ENCODE assay signal across 18 mouse cellular contexts in the genomic region with DNA sequence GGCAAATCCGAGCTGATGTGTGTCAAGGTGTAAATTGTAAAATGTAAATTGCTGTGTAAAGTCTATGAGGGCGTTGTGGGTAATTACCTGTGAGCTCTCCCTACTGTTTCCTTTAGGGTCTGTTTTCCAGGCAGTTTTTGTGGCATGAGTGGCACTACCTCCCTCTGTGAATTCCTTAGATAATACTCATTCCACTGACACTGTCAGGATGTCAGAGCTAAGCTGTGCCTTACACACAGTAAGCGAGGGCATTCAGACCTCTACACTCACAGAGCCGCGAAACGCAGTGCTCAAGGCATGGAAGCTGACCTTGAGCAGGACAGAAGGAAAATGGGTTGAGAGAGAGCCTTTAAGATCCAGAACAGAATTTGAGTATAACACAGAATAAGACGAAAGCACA.
"Had no signal": no experiment of that assay in that cellular context is flagged by ENCODE, and none has a peak within 500 bp of the region (broad histone marks: within the 10 kb centered on the region; RNA-seq: fewer than 3 reads in every experiment).

No protein-coding gene starts in this region.

- H3K27me3 ChIP-seq: midbrain, embryonic 12.5 days; neural tube, embryonic 13.5 days; neural tube, embryonic 15.5 days had no signal

- H3K36me3 ChIP-seq: midbrain, embryonic 10.5 days; midbrain, embryonic 12.5 days; neural tube, embryonic 13.5 days; neural tube, embryonic 15.5 days had no signal

- H3K4me1 ChIP-seq: midbrain, embryonic 10.5 days; midbrain, embryonic 12.5 days; neural tube, embryonic 13.5 days; neural tube, embryonic 15.5 days had no signal

- ATAC-seq: midbrain, embryonic 16.5 days had no signal

- DNase-seq: lung, adult 18-20 months; lung, embryonic 14.5 days; lung, postnatal 10 days; lung, postnatal 4 days; retina, postnatal 1 day; right cerebral cortex, adult 18-20 months; right cerebral cortex, postnatal 25 days; right cerebral cortex, postnatal 4 days; spleen, adult 18-20 months; thymus, adult 18-20 months; thymus, postnatal 14 days; thymus, postnatal 36 days had no signal

- H3K9me3 ChIP-seq: midbrain, embryonic 10.5 days; midbrain, embryonic 12.5 days; neural tube, embryonic 13.5 days; neural tube, embryonic 15.5 days had no signal

- H3K9ac ChIP-seq: lung, embryonic 14.5 days; midbrain, embryonic 12.5 days; neural tube, embryonic 13.5 days; neural tube, embryonic 15.5 days had no signal

- H3K4me3 ChIP-seq: midbrain, embryonic 10.5 days; midbrain, embryonic 12.5 days; myocyte; neural tube, embryonic 13.5 days; neural tube, embryonic 15.5 days had no signal

- H3K4me2 ChIP-seq: lung, embryonic 14.5 days; midbrain, embryonic 12.5 days; neural tube, embryonic 13.5 days; neural tube, embryonic 15.5 days had no signal

- H3K27ac ChIP-seq: midbrain, embryonic 10.5 days; midbrain, embryonic 12.5 days; neural tube, embryonic 13.5 days; neural tube, embryonic 15.5 days had no signal
